Comparison of ENCODE assay signal across 8 mouse cellular contexts in genomic region chr8:90956390-90956789, GRCm38 (mm10).
DNase-seq lines count a peak whose midpoint lies in the region; ATAC-seq and TF ChIP-seq lines count a peak whose summit lies in the region.

No protein-coding gene starts in this region.

- DNase-seq in heart, adult 9 months (ENCODE audit: low spot score in 2 of 2), result no peak
- peak; percentile 43 for DNase-seq in brain, embryonic 14.5 days (ENCODE audit: low read depth)
- DNase-seq in hindbrain, embryonic 11.5 days (ENCODE audit: low spot score), result peak; percentile 33
- peak; percentile 90 for DNase-seq in midbrain, embryonic 11.5 days (ENCODE audit: low spot score, missing footprints)
- DNase-seq in adrenal gland, adult 8-10 months, result no peak
- no peak for DNase-seq in cerebellum, adult 11 months
- DNase-seq in thymus, adult 18-20 months, result no peak

- peaks cover 13% of the 10 kb centered on the region for H3K4me1 ChIP-seq in heart, embryonic 12.5 days (replicated peaks)
- no peaks in the 10 kb centered on the region for H3K4me1 ChIP-seq in hindbrain, embryonic 11.5 days (replicated peaks; ENCODE audit: control insufficient read depth, insufficient read depth, low read length)
- H3K4me1 ChIP-seq in midbrain, embryonic 11.5 days (ENCODE audit: control insufficient read depth, insufficient read depth, low read length), result peaks cover 22% of the 10 kb centered on the region

- peak overlapping the region; percentile 27 for H3K4me3 ChIP-seq in heart, embryonic 12.5 days
- H3K4me3 ChIP-seq in hindbrain, embryonic 11.5 days (ENCODE audit: low read depth, low read length), result peak overlapping the region; percentile 27
- peak overlapping the region; percentile 33 for H3K4me3 ChIP-seq in midbrain, embryonic 11.5 days (ENCODE audit: low read depth, low read length)

- ATAC-seq in heart, embryonic 12.5 days (ENCODE audit: insufficient number of reproducible peaks, low FRiP score), result no peak
- ATAC-seq in hindbrain, embryonic 11.5 days (ENCODE audit: low FRiP score), result no peak
- ATAC-seq in midbrain, embryonic 11.5 days (ENCODE audit: low FRiP score), result no peak

- H3K9ac ChIP-seq in heart, embryonic 12.5 days, result no peak overlapping the region
- H3K9ac ChIP-seq in hindbrain, embryonic 11.5 days (ENCODE audit: low read depth, low read length), result peak overlapping the region; percentile 48; the same call in 1 of the 2 replicates
- H3K9ac ChIP-seq in midbrain, embryonic 11.5 days (ENCODE audit: low read length), result peak overlapping the region; percentile 60

- 84% methylated on average over 9 of the region's 9 CpGs for WGBS in heart, embryonic 12.5 days
- WGBS in hindbrain, embryonic 11.5 days, result 56% methylated on average over 9 of the region's 9 CpGs
- 58% methylated on average over 9 of the region's 9 CpGs for WGBS in midbrain, embryonic 11.5 days

- no peak for TF ChIP-seq POLR2A in brain, embryonic 14.5 days (IDR thresholded peaks at IDR 0.05; ENCODE audit: borderline replicate concordance, extremely low read depth, insufficient read depth, insufficient read length, poor library complexity, severe bottlenecking)

- no peaks in the 10 kb centered on the region for H3K27me3 ChIP-seq in heart, embryonic 12.5 days (replicated peaks)
- no peaks in the 10 kb centered on the region for H3K27me3 ChIP-seq in hindbrain, embryonic 11.5 days (ENCODE audit: control insufficient read depth, insufficient read depth, low read length)
- H3K27me3 ChIP-seq in midbrain, embryonic 11.5 days (ENCODE audit: control insufficient read depth, insufficient read depth, low read length), result no peaks in the 10 kb centered on the region

- no peak overlapping the region for H3K27ac ChIP-seq in heart, embryonic 12.5 days (ENCODE audit: poor library complexity, severe bottlenecking)
- H3K27ac ChIP-seq in hindbrain, embryonic 11.5 days (ENCODE audit: low read depth, low read length), result no peak overlapping the region; the same call in 1 of the 2 replicates
- H3K27ac ChIP-seq in midbrain, embryonic 11.5 days (ENCODE audit: low read depth, low read length), result no peak overlapping the region

- H3K36me3 ChIP-seq in heart, embryonic 12.5 days, result peaks cover 7% of the 10 kb centered on the region; the same call in 1 of the 2 replicates
- no peaks in the 10 kb centered on the region for H3K36me3 ChIP-seq in hindbrain, embryonic 11.5 days (ENCODE audit: control insufficient read depth, insufficient read depth, low read length)
- no peaks in the 10 kb centered on the region for H3K36me3 ChIP-seq in midbrain, embryonic 11.5 days (ENCODE audit: control insufficient read depth, insufficient read depth, low read length)

- no peaks in the 10 kb centered on the region for H3K9me3 ChIP-seq in heart, embryonic 12.5 days (replicated peaks)
- no peaks in the 10 kb centered on the region for H3K9me3 ChIP-seq in hindbrain, embryonic 11.5 days (ENCODE audit: control insufficient read depth, low read length)
- no peaks in the 10 kb centered on the region for H3K9me3 ChIP-seq in midbrain, embryonic 11.5 days (ENCODE audit: control insufficient read depth, low read length)

- TF ChIP-seq CTCF in brain, embryonic 14.5 days (IDR thresholded peaks at IDR 0.05; ENCODE audit: borderline replicate concordance, extremely low read depth, insufficient read depth, insufficient read length), result no peak

- peak overlapping the region; percentile 63 for H3K4me2 ChIP-seq in heart, embryonic 12.5 days
- H3K4me2 ChIP-seq in hindbrain, embryonic 11.5 days (replicated peaks; ENCODE audit: low read depth, low read length), result peak overlapping the region; percentile 54
- peak overlapping the region; percentile 67 for H3K4me2 ChIP-seq in midbrain, embryonic 11.5 days

Comparison
In these comparisons a context has a peak if more than half of its experiments do, and no peak if none do; other contexts are left out.
1. DNase-seq: peak in brain, embryonic 14.5 days (single experiment), hindbrain, embryonic 11.5 days (single experiment) and midbrain, embryonic 11.5 days (single experiment); none in heart, adult 9 months (0 of 2), adrenal gland, adult 8-10 months (single experiment), cerebellum, adult 11 months (single experiment) and thymus, adult 18-20 months (0 of 2).
2. Peak in every context shown above with its lines, with median percentiles within 50 percentile points of each other: H3K4me2 ChIP-seq and H3K4me3 ChIP-seq.